Mouse (Mus musculus): Measurements from ENCODE around the gene Olfr33. TPM values are rescaled to one million over a fixed set of nuclear protein-coding genes. Genes with fewer than 3 reads are reported as not detected.

Gene Olfr33
- polyA plus RNA-seq (2016; fragmentation: Nextera tagmentation; extraction: Ambion mirVana), result not detected in 2 replicates

- no peak for DNase-seq (ENCODE audit: low spot score)
- no peaks in the 10 kb centered on the region for H3K4me1 ChIP-seq
- no peaks in the 10 kb centered on the region for H3K36me3 ChIP-seq (replicated peaks)
- H3K9me3 ChIP-seq, result no peaks in the 10 kb centered on the region
- H3K27me3 ChIP-seq (replicated peaks; ENCODE audit: low read depth, poor library complexity, severe bottlenecking), result no peaks in the 10 kb centered on the region
- no peak within 1 kb of the TSS for H3K4me3 ChIP-seq
- H3K27ac ChIP-seq (replicated peaks), result no peak within 1 kb of the TSS
- WGBS, result 64% methylated on average over 1 of the region's 1 CpGs
Measured at GRCm38 (mm10) chr7:102718970-102719369, at the start of gene Olfr33. Olfr33 (minus strand) TSS chr7:102719070.

DNA sequence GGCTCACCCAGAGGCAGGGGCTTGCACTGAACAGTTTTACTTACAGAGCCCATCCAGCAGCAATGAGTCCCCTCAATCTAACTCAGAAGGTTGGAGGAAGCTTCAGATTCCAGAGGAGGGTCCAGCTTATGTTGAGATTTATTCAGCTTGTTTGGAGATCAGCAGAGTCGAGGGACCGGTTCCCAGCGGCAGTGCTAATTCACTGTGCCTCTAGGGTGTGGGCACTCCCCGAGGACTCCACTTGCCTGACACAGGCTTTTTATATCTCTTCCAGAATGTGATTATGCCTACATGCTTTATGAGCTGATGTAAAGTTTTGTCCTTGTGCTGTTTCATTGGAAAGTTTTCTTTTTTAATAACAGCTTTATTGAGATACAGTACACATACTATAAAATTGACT lies 40.4 kb upstream of the Olfr33 start, which contains the start of the genes Olfr560 and Olfr78:
Gene Olfr560, minus strand, starts transcription at position 101 of the 400 bp plus-strand sequence.
Gene Olfr78, minus strand, starts transcription at position 206 of the 400 bp plus-strand sequence.
- Histone ChIP-seq H3K27me3 (replicated peaks; ENCODE audit: low read depth, poor library complexity, severe bottlenecking) (no peaks in the 10 kb centered on the region), H3K36me3 (replicated peaks) (no peaks in the 10 kb centered on the region), H3K27ac (replicated peaks) (no peak within 1 kb of the TSS), H3K4me3 (no peak within 1 kb of the TSS), H3K9me3 (no peaks in the 10 kb centered on the region), H3K4me1 (no peaks in the 10 kb centered on the region)
- DNase-seq (ENCODE audit: low spot score), result no peak
- 76% methylated on average over 4 of the region's 4 CpGs for WGBS

DNA sequence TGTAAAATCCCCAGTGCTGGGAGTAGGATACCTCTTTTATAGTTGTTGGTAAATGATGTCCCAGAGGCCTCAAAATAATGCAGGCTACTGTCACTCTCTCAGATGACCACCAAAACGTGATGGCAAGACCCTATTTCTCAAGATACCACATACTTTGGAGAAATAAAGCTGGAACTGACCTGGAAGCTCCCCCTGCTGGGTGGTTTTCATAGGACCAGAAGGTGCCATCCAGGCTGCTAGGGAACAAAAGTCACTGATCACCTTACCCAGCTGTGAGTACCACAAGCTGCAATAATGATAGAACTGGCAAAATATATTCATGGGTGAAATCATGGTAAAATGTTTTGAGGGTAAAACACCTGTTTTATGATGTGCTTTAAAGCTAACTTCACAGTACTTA lies 33.2 kb upstream of the Olfr33 start:
- H3K27me3 ChIP-seq (replicated peaks; ENCODE audit: low read depth, poor library complexity, severe bottlenecking), result no peaks in the 10 kb centered on the region
- no peaks in the 10 kb centered on the region for H3K9me3 ChIP-seq
- DNase-seq (ENCODE audit: low spot score), result no peak
- no peak overlapping the region for H3K27ac ChIP-seq (replicated peaks)
- 23% methylated on average over 1 of the region's 1 CpGs for WGBS
- H3K4me1 ChIP-seq, result no peaks in the 10 kb centered on the region
- H3K4me3 ChIP-seq, result no peak overlapping the region
- no peaks in the 10 kb centered on the region for H3K36me3 ChIP-seq (replicated peaks)

DNA sequence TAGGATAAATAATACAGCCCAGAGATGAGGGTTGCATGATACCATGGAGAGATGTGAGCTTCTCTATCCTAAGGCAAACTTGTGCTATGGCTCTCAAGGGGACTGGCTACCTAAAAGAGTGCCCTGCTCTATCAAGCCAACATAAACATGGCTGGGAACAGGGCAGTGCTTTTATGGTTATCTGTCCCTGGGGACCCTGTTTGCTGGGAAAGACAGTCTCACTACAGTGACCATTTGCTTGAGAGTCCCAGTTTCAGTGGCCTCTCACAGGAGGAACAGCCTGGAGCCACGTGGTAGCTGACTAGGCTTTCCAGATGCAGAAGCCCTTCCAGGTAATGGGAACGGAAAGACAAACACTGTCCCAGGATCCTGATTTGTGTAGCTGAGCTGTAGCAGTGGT lies 18.8 kb upstream of the Olfr33 start:
- Histone ChIP-seq H3K9me3 (no peaks in the 10 kb centered on the region), H3K4me3 (no peak overlapping the region), H3K27ac (replicated peaks) (no peak overlapping the region), H3K27me3 (replicated peaks; ENCODE audit: low read depth, poor library complexity, severe bottlenecking) (no peaks in the 10 kb centered on the region), H3K36me3 (replicated peaks) (no peaks in the 10 kb centered on the region), H3K4me1 (no peaks in the 10 kb centered on the region)
- DNase-seq (ENCODE audit: low spot score), result no peak
- WGBS, result 51% methylated on average over 2 of the region's 2 CpGs

GRCm38 (mm10) chr7:102733793-102734192 lies 14.9 kb upstream of the Olfr33 start:
- Histone ChIP-seq H3K9me3 (no peaks in the 10 kb centered on the region), H3K4me1 (no peaks in the 10 kb centered on the region), H3K27me3 (replicated peaks; ENCODE audit: low read depth, poor library complexity, severe bottlenecking) (no peaks in the 10 kb centered on the region), H3K36me3 (replicated peaks) (no peaks in the 10 kb centered on the region), H3K27ac (replicated peaks) (no peak overlapping the region), H3K4me3 (no peak overlapping the region)
- no peak for DNase-seq (ENCODE audit: low spot score)
- 63% methylated on average over 1 of the region's 1 CpGs for WGBS

GRCm38 (mm10) chr7:102727391-102727790 lies 8.5 kb upstream of the Olfr33 start, which contains the start of gene Olfr559:
Olfr559 (minus strand) TSS chr7:102727491.
- no peaks in the 10 kb centered on the region for H3K27me3 ChIP-seq (replicated peaks; ENCODE audit: low read depth, poor library complexity, severe bottlenecking)
- no peak for DNase-seq (ENCODE audit: low spot score)

DNA sequence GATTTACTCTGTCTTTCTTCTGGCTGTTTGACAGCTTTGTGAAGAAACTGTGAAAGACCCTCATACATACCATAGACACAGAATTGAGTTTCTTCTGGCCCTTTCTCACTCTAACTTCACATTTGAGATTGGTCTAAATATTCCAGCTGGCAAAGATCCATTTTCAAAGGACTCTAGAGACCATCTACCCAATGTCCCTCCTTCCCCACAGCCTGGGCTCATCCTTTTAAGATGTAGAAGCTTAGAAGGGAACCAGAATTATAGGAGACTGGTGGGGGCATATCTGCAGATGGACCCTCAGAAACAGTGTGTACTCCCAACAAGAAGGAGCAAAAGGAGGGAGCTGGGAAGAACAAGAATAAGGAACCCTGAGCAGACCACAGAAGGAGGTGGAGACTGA lies 17.0 kb downstream of the Olfr33 start, which contains the start of gene Olfr558:
Gene Olfr558, plus strand, starts transcription at position 301 of the 400 bp plus-strand sequence.
- H3K36me3 ChIP-seq (replicated peaks), result no peaks in the 10 kb centered on the region
- no peaks in the 10 kb centered on the region for H3K27me3 ChIP-seq (replicated peaks; ENCODE audit: low read depth, poor library complexity, severe bottlenecking)
- H3K4me1 ChIP-seq, result no peaks in the 10 kb centered on the region
- H3K27ac ChIP-seq (replicated peaks), result no peak within 1 kb of the TSS
- no peak for DNase-seq (ENCODE audit: low spot score)
- H3K4me3 ChIP-seq, result no peak within 1 kb of the TSS
- no peaks in the 10 kb centered on the region for H3K9me3 ChIP-seq

More at GRCm38 (mm10) chr7:102727391-102727790, 8.5 kb upstream of the Olfr33 start, which contains the start of gene Olfr559:
- Histone ChIP-seq H3K4me1 (no peaks in the 10 kb centered on the region), H3K27ac (replicated peaks) (no peak within 1 kb of the TSS), H3K9me3 (no peaks in the 10 kb centered on the region), H3K36me3 (replicated peaks) (no peaks in the 10 kb centered on the region), H3K4me3 (no peak within 1 kb of the TSS)

- 89% methylated on average over 7 of the region's 7 CpGs for WGBS
- no peaks in the 10 kb centered on the region for H3K36me3 ChIP-seq (replicated peaks)
- no peaks in the 10 kb centered on the region for H3K27me3 ChIP-seq (replicated peaks; ENCODE audit: low read depth, poor library complexity, severe bottlenecking)
- H3K9me3 ChIP-seq, result no peaks in the 10 kb centered on the region
- no peak overlapping the region for H3K27ac ChIP-seq (replicated peaks)
- no peak overlapping the region for H3K4me3 ChIP-seq
- DNase-seq (ENCODE audit: low spot score), result no peak
- H3K4me1 ChIP-seq, result no peaks in the 10 kb centered on the region
Measured at GRCm38 (mm10) chr7:102698461-102698860, 20.4 kb downstream of the Olfr33 start.

DNA sequence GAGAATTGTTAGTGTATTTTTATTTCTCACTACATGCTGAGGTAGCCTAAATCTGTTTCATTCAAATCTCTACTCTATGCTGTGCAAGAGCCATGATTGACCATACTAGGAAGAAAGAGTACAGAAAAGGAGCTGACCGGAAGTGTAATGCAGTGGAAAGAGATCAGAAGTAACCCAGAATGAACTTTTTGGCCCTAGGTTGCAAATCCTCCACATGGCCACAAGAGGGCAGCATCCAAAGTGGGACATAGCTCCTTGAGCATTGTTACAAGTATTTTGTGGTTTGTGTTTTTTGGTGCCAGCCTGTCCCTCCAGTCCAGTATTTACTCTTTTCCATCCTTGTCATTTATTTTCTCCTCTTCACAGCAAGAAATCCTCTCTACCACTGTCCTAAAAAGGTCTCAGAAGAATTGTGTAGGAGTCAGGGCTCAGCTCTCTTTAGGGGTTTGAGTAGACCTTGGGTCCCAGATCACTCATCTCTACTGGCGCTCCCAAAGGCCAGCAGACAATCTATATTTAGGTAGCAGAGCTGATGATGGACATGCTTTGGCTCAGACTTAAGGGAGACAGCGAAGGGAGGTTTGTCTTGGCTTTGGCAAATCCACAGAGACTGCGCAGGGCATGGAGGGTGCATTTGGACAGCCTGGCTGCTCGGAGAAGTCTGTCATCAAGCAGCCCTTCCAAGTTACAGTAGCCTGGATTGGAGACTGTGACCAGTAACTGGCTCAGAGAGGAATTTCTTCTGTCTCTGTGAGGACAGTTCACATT lies 23.3 kb downstream of the Olfr33 start, which contains the start of gene Olfr557:
Gene Olfr557, plus strand, starts transcription at position 553 of the 768 bp plus-strand sequence.
- 79% methylated on average over 5 of the region's 5 CpGs for WGBS
- DNase-seq (ENCODE audit: low spot score), result peak; percentile 39
- no peaks in the 10 kb centered on the region for H3K9me3 ChIP-seq

GRCm38 (mm10) chr7:102686944-102687501 lies 31.8 kb downstream of the Olfr33 start, which contains the start of gene Trim68:
Trim68 (minus strand) TSS chr7:102687327.
- peak; percentile 95 for DNase-seq (ENCODE audit: low spot score)
- under 1% methylated on average over 40 of the region's 40 CpGs for WGBS

More for the DNA sequence above, 23.3 kb downstream of the Olfr33 start, which contains the start of gene Olfr557:
- H3K36me3 ChIP-seq (replicated peaks), result no peaks in the 10 kb centered on the region
- H3K27me3 ChIP-seq (replicated peaks; ENCODE audit: low read depth, poor library complexity, severe bottlenecking), result no peaks in the 10 kb centered on the region
- no peak within 1 kb of the TSS for H3K27ac ChIP-seq (replicated peaks)
- no peak within 1 kb of the TSS for H3K4me3 ChIP-seq
- H3K4me1 ChIP-seq, result no peaks in the 10 kb centered on the region

GRCm38 (mm10) chr7:102681916-102682315 lies 37.0 kb downstream of the Olfr33 start:
- 90% methylated on average over 1 of the region's 1 CpGs for WGBS
- Histone ChIP-seq H3K27ac (replicated peaks) (no peak overlapping the region), H3K4me3 (no peak overlapping the region), H3K4me1 (peaks cover 5% of the 10 kb centered on the region; the same call in 1 of the 2 replicates), H3K9me3 (no peaks in the 10 kb centered on the region), H3K27me3 (replicated peaks; ENCODE audit: low read depth, poor library complexity, severe bottlenecking) (no peaks in the 10 kb centered on the region), H3K36me3 (replicated peaks) (peaks cover 5% of the 10 kb centered on the region; the same call in 1 of the 2 replicates)
- no peak for DNase-seq (ENCODE audit: low spot score)

More at GRCm38 (mm10) chr7:102686944-102687501, 31.8 kb downstream of the Olfr33 start, which contains the start of gene Trim68:
- Histone ChIP-seq H3K27ac (replicated peaks) (peak within 1 kb of the TSS; percentile 89), H3K27me3 (replicated peaks; ENCODE audit: low read depth, poor library complexity, severe bottlenecking) (no peaks in the 10 kb centered on the region), H3K9me3 (no peaks in the 10 kb centered on the region), H3K36me3 (replicated peaks) (no peaks in the 10 kb centered on the region), H3K4me3 (peak within 1 kb of the TSS; percentile 72), H3K4me1 (peaks cover 8% of the 10 kb centered on the region)

DNA sequence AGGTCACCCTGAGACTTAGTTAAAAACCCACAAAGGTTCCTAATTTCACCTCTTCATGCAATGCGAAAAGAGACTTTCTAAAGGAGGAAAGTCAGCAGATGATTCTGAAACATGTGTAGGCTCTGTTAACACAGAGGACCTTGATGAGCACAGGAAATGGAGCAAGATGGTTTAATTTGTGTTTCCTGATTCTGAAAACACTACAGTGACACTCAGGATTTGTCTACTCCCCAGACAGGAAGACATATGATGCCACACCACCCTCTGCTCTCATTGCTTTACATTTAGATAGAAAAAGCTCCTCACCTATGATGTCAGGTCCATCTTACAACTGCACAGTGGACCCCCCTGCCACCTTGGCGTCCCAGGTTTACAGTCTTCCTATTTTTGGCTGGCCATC lies 42.6 kb downstream of the Olfr33 start:
- H3K4me1 ChIP-seq, result no peaks in the 10 kb centered on the region
- no peak for DNase-seq (ENCODE audit: low spot score)
- no peak overlapping the region for H3K27ac ChIP-seq (replicated peaks)
- no peaks in the 10 kb centered on the region for H3K27me3 ChIP-seq (replicated peaks; ENCODE audit: low read depth, poor library complexity, severe bottlenecking)
- H3K4me3 ChIP-seq, result no peak overlapping the region
- 88% methylated on average over 2 of the region's 2 CpGs for WGBS
- H3K36me3 ChIP-seq (replicated peaks), result peaks cover 5% of the 10 kb centered on the region; the same call in 1 of the 2 replicates
- no peaks in the 10 kb centered on the region for H3K9me3 ChIP-seq

Measured in embryonic facial prominence, embryonic 10.5 days (tissue).